Mouse (Mus musculus) ES-Bruce4 (cell line): ENCODE measurements around the gene Syne1. TPM values are rescaled to one million over a fixed set of nuclear protein-coding genes. Genes with fewer than 3 reads are reported as not detected.

ENCODE experiments used
- H3K27ac ChIP-seq: 2 replicates; pipeline ENCODE4 v1.5.1; 2012; ENCODE audit warnings: low read length, inconsistent platforms; ENCODE audit not compliant: insufficient read depth
- H3K27me3 ChIP-seq: 2 replicates; pipeline ENCODE4 v1.6.1; 2012; ENCODE audit warnings: mild to moderate bottlenecking, low read length, inconsistent platforms; ENCODE audit not compliant: control insufficient read depth, poor library complexity, insufficient read depth, severe bottlenecking
- H3K36me3 ChIP-seq: 2 replicates; pipeline ENCODE4 v1.6.1; 2012; ENCODE audit warnings: inconsistent platforms, mild to moderate bottlenecking, low read length, moderate library complexity; ENCODE audit not compliant: control insufficient read depth, poor library complexity, insufficient read depth, severe bottlenecking
- H3K4me1 ChIP-seq: one replicate; pipeline ENCODE4 v1.8.1; 2011; ENCODE audit warnings: low read length; ENCODE audit not compliant: control insufficient read depth, insufficient read depth
- H3K4me3 ChIP-seq: 2 replicates; pipeline ENCODE4 v1.5.1; 2011; ENCODE audit warnings: low read depth, mild to moderate bottlenecking, low read length
- H3K9ac ChIP-seq: 2 replicates; pipeline ENCODE4 v1.6.1; 2012; ENCODE audit warnings: low read depth, mild to moderate bottlenecking, inconsistent platforms; ENCODE audit not compliant: poor library complexity, severe bottlenecking
- H3K9me3 ChIP-seq: replicated peaks from 2 replicates; pipeline ENCODE4 v1.6.1; 2012; ENCODE audit warnings: mild to moderate bottlenecking, low read length, inconsistent platforms; ENCODE audit not compliant: control insufficient read depth, poor library complexity, insufficient read depth, severe bottlenecking
- CTCF ChIP-seq: IDR thresholded peaks from one replicate; pipeline ENCODE4 v1.8.1; 2011; ENCODE audit warnings: low read depth, low read length
- EP300 ChIP-seq: IDR thresholded peaks from 2 replicates; pipeline ENCODE4 v1.6.1; 2011; ENCODE audit warnings: low read depth, low read length; ENCODE audit not compliant: insufficient read depth
- POLR2A ChIP-seq: IDR thresholded peaks from one replicate; pipeline ENCODE4 v1.8.1; 2011; ENCODE audit warnings: low read length; ENCODE audit not compliant: insufficient read depth
- polyA plus RNA-seq: library from polyadenylated mRNA; stranded (reverse); fragments of >200 nt; gene quantifications from 2 replicates; pipeline ENCODE4 v1.2.4, GENCODE M21; 2011; ENCODE audit warnings: low read depth; ENCODE audit not compliant: missing spikeins, insufficient read depth, insufficient read length

The Syne1 gene
- polyA plus RNA-seq, 1 experiment: 3.2 TPM

- Histone ChIP-seq H3K4me1 (no peaks in the 10 kb centered on the region), H3K36me3 (no peaks in the 10 kb centered on the region), H3K27me3 (no peaks in the 10 kb centered on the region), H3K27ac (no peak overlapping the region), H3K4me3 (no peak overlapping the region), H3K9ac (no peak overlapping the region), H3K9me3 (no peaks in the 10 kb centered on the region)
- no peak for TF ChIP-seq CTCF
These were observed 167.0 kb downstream of the Syne1 start for GRCm38 (mm10) chr10:5384131-5384776.

GRCm38 (mm10) chr10:5381536-5381935, 169.7 kb downstream of the Syne1 start:
- no peaks in the 10 kb centered on the region for H3K36me3 ChIP-seq
- no peaks in the 10 kb centered on the region for H3K27me3 ChIP-seq
- H3K9ac ChIP-seq: no peak overlapping the region
- no peak overlapping the region for H3K27ac ChIP-seq
- H3K9me3 ChIP-seq: no peaks in the 10 kb centered on the region
- H3K4me3 ChIP-seq: no peak overlapping the region
- TF ChIP-seq CTCF (no peak), EP300 (no peak), POLR2A (no peak)
- H3K4me1 ChIP-seq: no peaks in the 10 kb centered on the region

GRCm38 (mm10) chr10:5378969-5379368, 172.3 kb downstream of the Syne1 start:
- no peak overlapping the region for H3K4me3 ChIP-seq
- no peaks in the 10 kb centered on the region for H3K9me3 ChIP-seq
- no peak overlapping the region for H3K9ac ChIP-seq
- no peaks in the 10 kb centered on the region for H3K4me1 ChIP-seq
- TF ChIP-seq EP300 (no peak), POLR2A (no peak), CTCF (no peak)
- H3K27me3 ChIP-seq: no peaks in the 10 kb centered on the region
- H3K36me3 ChIP-seq: no peaks in the 10 kb centered on the region
- no peak overlapping the region for H3K27ac ChIP-seq

GRCm38 (mm10) chr10:5369599-5369998, 181.7 kb downstream of the Syne1 start:
- Histone ChIP-seq H3K4me1 (no peaks in the 10 kb centered on the region), H3K27me3 (no peaks in the 10 kb centered on the region), H3K9ac (no peak overlapping the region), H3K4me3 (no peak overlapping the region), H3K36me3 (no peaks in the 10 kb centered on the region), H3K27ac (no peak overlapping the region), H3K9me3 (no peaks in the 10 kb centered on the region)
- TF ChIP-seq EP300 (no peak), POLR2A (no peak), CTCF (no peak)

GRCm38 (mm10) chr10:5368266-5368665, 183.0 kb downstream of the Syne1 start:
- TF ChIP-seq EP300: no peak
- no peak for TF ChIP-seq CTCF
- no peak for TF ChIP-seq POLR2A
- Histone ChIP-seq H3K36me3 (no peaks in the 10 kb centered on the region), H3K4me1 (no peaks in the 10 kb centered on the region), H3K9ac (no peak overlapping the region), H3K27me3 (no peaks in the 10 kb centered on the region), H3K9me3 (no peaks in the 10 kb centered on the region), H3K4me3 (no peak overlapping the region), H3K27ac (no peak overlapping the region)

- Histone ChIP-seq H3K27me3 (no peaks in the 10 kb centered on the region), H3K4me1 (no peaks in the 10 kb centered on the region), H3K9ac (no peak overlapping the region), H3K36me3 (no peaks in the 10 kb centered on the region), H3K9me3 (no peaks in the 10 kb centered on the region), H3K4me3 (no peak overlapping the region), H3K27ac (no peak overlapping the region)
- TF ChIP-seq POLR2A (no peak), EP300 (no peak), CTCF (no peak)
These were observed 183.7 kb downstream of the Syne1 start for GRCm38 (mm10) chr10:5367465-5368011.
